Mouse (Mus musculus): ENCODE measurements around the gene Slc47a2.

Gene Slc47a2

GRCm38 (mm10) chr11:61342505-61343420 lies at the start of gene Slc47a2:
Gene Slc47a2 (minus strand): TSS chr11:61342860.
- peak; percentile 31 to 55 for DNase-seq

GRCm38 (mm10) chr11:61388936-61389335 lies 46.3 kb upstream of the Slc47a2 start:
- no peak for DNase-seq

GRCm38 (mm10) chr11:61388012-61388411 lies 45.4 kb upstream of the Slc47a2 start:
- peak; percentile 56 to 59 for DNase-seq

- DNase-seq: no peak
Measured at GRCm38 (mm10) chr11:61387233-61387632, 44.6 kb upstream of the Slc47a2 start.

GRCm38 (mm10) chr11:61385725-61386124 lies 43.1 kb upstream of the Slc47a2 start:
- no peak for DNase-seq

- DNase-seq: no peak
Measured at GRCm38 (mm10) chr11:61381272-61381671, 38.6 kb upstream of the Slc47a2 start.

- DNase-seq: no peak
Measured at GRCm38 (mm10) chr11:61378651-61379050, 36.0 kb upstream of the Slc47a2 start.

- DNase-seq: no peak
Measured at GRCm38 (mm10) chr11:61377881-61378613, 35.4 kb upstream of the Slc47a2 start, which contains the start of gene Slc47a1. Gene Slc47a1 (minus strand): TSS chr11:61378345.

GRCm38 (mm10) chr11:61368668-61369067 lies 26.0 kb upstream of the Slc47a2 start:
- DNase-seq: no peak

GRCm38 (mm10) chr11:61366517-61367273 lies 24.0 kb upstream of the Slc47a2 start:
- DNase-seq: no peak

GRCm38 (mm10) chr11:61365938-61366337 lies 23.3 kb upstream of the Slc47a2 start:
- no peak for DNase-seq

- no peak for DNase-seq
Measured at GRCm38 (mm10) chr11:61364096-61364495, 21.4 kb upstream of the Slc47a2 start.

- no peak for DNase-seq
Measured at GRCm38 (mm10) chr11:61361515-61362190, 19.0 kb upstream of the Slc47a2 start.

GRCm38 (mm10) chr11:61356600-61356999 lies 13.9 kb upstream of the Slc47a2 start:
- DNase-seq: no peak

- DNase-seq: no peak
Measured at GRCm38 (mm10) chr11:61356111-61356510, 13.5 kb upstream of the Slc47a2 start.

- DNase-seq: no peak
Measured at GRCm38 (mm10) chr11:61355351-61355750, 12.7 kb upstream of the Slc47a2 start.

GRCm38 (mm10) chr11:61354346-61354745 lies 11.7 kb upstream of the Slc47a2 start:
- no peak for DNase-seq

GRCm38 (mm10) chr11:61353038-61353437 lies 10.4 kb upstream of the Slc47a2 start:
- no peak for DNase-seq

GRCm38 (mm10) chr11:61352138-61352651 lies 9.5 kb upstream of the Slc47a2 start:
- no peak for DNase-seq

- peak; percentile 75 to 78 for DNase-seq
Measured at GRCm38 (mm10) chr11:61349337-61349736, 6.7 kb upstream of the Slc47a2 start.

- DNase-seq: no peak
Measured at GRCm38 (mm10) chr11:61346133-61346532, 3.5 kb upstream of the Slc47a2 start.

- no peak for DNase-seq
Measured at GRCm38 (mm10) chr11:61341971-61342370, 689 bp downstream of the Slc47a2 start.
